Comparison of ENCODE assay signal across 8 mouse cellular contexts in the genomic region with DNA sequence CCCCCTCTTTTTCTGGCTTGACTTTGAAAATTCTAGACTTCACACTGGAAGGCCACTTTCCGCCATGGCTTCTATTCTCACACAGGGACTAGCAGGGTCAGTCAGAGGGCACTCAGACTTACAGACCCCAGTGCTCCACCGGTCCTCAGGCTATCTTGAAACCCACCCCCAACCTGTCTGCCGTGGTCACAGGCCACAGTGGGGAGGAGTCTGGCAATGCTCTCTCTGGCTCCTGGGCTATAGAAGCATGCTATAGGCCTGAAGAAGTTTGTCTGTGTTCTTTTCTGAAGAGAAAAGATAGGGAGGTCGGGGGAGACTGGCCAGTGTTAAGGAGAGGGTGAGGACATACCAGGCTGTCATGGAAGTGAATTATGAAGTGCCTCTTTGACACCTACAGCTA. TPM values are rescaled to one million over a fixed set of nuclear protein-coding genes. Genes with fewer than 3 reads are reported as not detected.
DNase-seq lines count a peak whose midpoint lies in the region; ATAC-seq and TF ChIP-seq lines count a peak whose summit lies in the region.

No protein-coding gene starts in this region.

- 31% methylated on average over 4 of the region's 4 CpGs for WGBS in kidney, embryonic 15.5 days
- 42% methylated on average over 4 of the region's 4 CpGs for WGBS in liver, embryonic 13.5 days (ENCODE audit: insufficient replicate concordance)
- 73% methylated on average over 4 of the region's 4 CpGs for WGBS in thymus, adult 2 months
- 63% methylated on average over 4 of the region's 4 CpGs for WGBS in cerebellum, adult 2 months

- peaks cover 12% of the 10 kb centered on the region for H3K36me3 ChIP-seq in kidney, embryonic 15.5 days
- H3K36me3 ChIP-seq in liver, embryonic 13.5 days: peaks cover 25% of the 10 kb centered on the region
- H3K36me3 ChIP-seq in thymus, adult 2 months (ENCODE audit: control insufficient read depth, insufficient read depth, low read length): no peaks in the 10 kb centered on the region

- no peak overlapping the region; the same call in 1 of the 2 replicates for H3K4me2 ChIP-seq in kidney, embryonic 15.5 days
- no peak overlapping the region for H3K4me2 ChIP-seq in liver, embryonic 13.5 days

- H3K27ac ChIP-seq in kidney, embryonic 15.5 days: peak overlapping the region; percentile 98
- peak overlapping the region; percentile 95; the same call in 1 of the 2 replicates for H3K27ac ChIP-seq in embryonic fibroblast, embryonic 13.5 days (ENCODE audit: insufficient read depth, low read length)
- peak overlapping the region; percentile 76 for H3K27ac ChIP-seq in liver, embryonic 13.5 days
- no peak overlapping the region for H3K27ac ChIP-seq in thymus, adult 2 months (ENCODE audit: control insufficient read depth, insufficient read depth, low read length)
- H3K27ac ChIP-seq in cerebellum, adult 2 months (ENCODE audit: insufficient read depth, low read length): no peak overlapping the region

- no peaks in the 10 kb centered on the region for H3K27me3 ChIP-seq in kidney, embryonic 15.5 days
- H3K27me3 ChIP-seq in liver, embryonic 13.5 days: no peaks in the 10 kb centered on the region
- H3K27me3 ChIP-seq in thymus, adult 2 months (ENCODE audit: control insufficient read depth, insufficient read depth, low read length): no peaks in the 10 kb centered on the region
- no peaks in the 10 kb centered on the region for H3K27me3 ChIP-seq in cerebellum, adult 2 months (ENCODE audit: control insufficient read depth, insufficient read depth, low read length)

- ATAC-seq in kidney, embryonic 15.5 days (replicated peaks; ENCODE audit: low FRiP score): no peak
- ATAC-seq in liver, embryonic 13.5 days (ENCODE audit: low read depth): no peak

- no peaks in the 10 kb centered on the region for H3K9me3 ChIP-seq in kidney, embryonic 15.5 days (replicated peaks)
- H3K9me3 ChIP-seq in liver, embryonic 13.5 days (replicated peaks): no peaks in the 10 kb centered on the region

- H3K9ac ChIP-seq in kidney, embryonic 15.5 days: no peak overlapping the region
- H3K9ac ChIP-seq in liver, embryonic 13.5 days: no peak overlapping the region

- no peak for TF ChIP-seq CTCF in embryonic fibroblast, embryonic 13.5 days (IDR thresholded peaks at IDR 0.05; ENCODE audit: borderline replicate concordance, insufficient read depth, low read length)
- no peak for TF ChIP-seq CTCF in thymus, adult 2 months (IDR thresholded peaks at IDR 0.05; ENCODE audit: borderline replicate concordance, control insufficient read depth, extremely low read depth, insufficient read depth, low read length, poor library complexity)
- no peak for TF ChIP-seq CTCF in cerebellum, adult 2 months (IDR thresholded peaks at IDR 0.05; ENCODE audit: borderline replicate concordance, insufficient read depth, low read depth, low read length)

- peaks cover 54% of the 10 kb centered on the region for H3K4me1 ChIP-seq in kidney, embryonic 15.5 days
- H3K4me1 ChIP-seq in embryonic fibroblast, embryonic 13.5 days (ENCODE audit: control insufficient read depth, insufficient read depth, low read length): peaks cover 27% of the 10 kb centered on the region
- H3K4me1 ChIP-seq in liver, embryonic 13.5 days (replicated peaks): peaks cover 34% of the 10 kb centered on the region
- peaks cover 13% of the 10 kb centered on the region for H3K4me1 ChIP-seq in thymus, adult 2 months (replicated peaks; ENCODE audit: control insufficient read depth, insufficient read depth, low read length)
- H3K4me1 ChIP-seq in cerebellum, adult 2 months (ENCODE audit: control insufficient read depth, insufficient read depth, low read length): no peaks in the 10 kb centered on the region

- DNase-seq in kidney, adult 8-10 months: no peak
- DNase-seq in embryo, embryonic 11 days: peak; percentile 42
- no peak for DNase-seq in liver, embryonic 13.5 days
- no peak for DNase-seq in thymus, adult 2 months
- no peak for DNase-seq in cerebellum, adult 2 months
- no peak for DNase-seq in left cerebral cortex, adult 18-20 months (ENCODE audit: low spot score in 2 of 2)

- no peak overlapping the region for H3K4me3 ChIP-seq in kidney, embryonic 15.5 days (replicated peaks)
- no peak overlapping the region for H3K4me3 ChIP-seq in embryonic fibroblast, embryonic 13.5 days (ENCODE audit: insufficient read depth, low read length)
- no peak overlapping the region for H3K4me3 ChIP-seq in liver, embryonic 13.5 days (replicated peaks)
- no peak overlapping the region for H3K4me3 ChIP-seq in thymus, adult 2 months (ENCODE audit: control insufficient read depth, insufficient read depth, low read length)
- no peak overlapping the region for H3K4me3 ChIP-seq in cerebellum, adult 2 months (replicated peaks; ENCODE audit: insufficient read depth, low read depth, low read length)

- TF ChIP-seq POLR2A in embryonic fibroblast, embryonic 13.5 days (IDR thresholded peaks at IDR 0.05; ENCODE audit: low read depth, low read length): no peak
- TF ChIP-seq POLR2A in thymus, adult 2 months (IDR thresholded peaks at IDR 0.05; ENCODE audit: control insufficient read depth, extremely low read depth, insufficient read depth, low read length, poor library complexity): no peak
- no peak for TF ChIP-seq POLR2A in cerebellum, adult 2 months (IDR thresholded peaks at IDR 0.05; ENCODE audit: borderline replicate concordance, insufficient read depth, low read length)

RNA-seq across cellular contexts. Expression of a gene that starts 39.9 kb away (rescaled TPM):
- polyA plus RNA-seq in kidney, embryonic 15.5 days (2015; fragmentation: Nextera tagmentation; extraction: Ambion mirVana): 320 and 348 TPM in 2 replicates
- polyA plus RNA-seq in embryonic fibroblast, embryonic 13.5 days (2011; ENCODE audit: insufficient read length, low read depth, missing spikeins): 323 and 406 TPM in 2 replicates
- polyA plus RNA-seq in liver, embryonic 13.5 days (2015; fragmentation: Nextera tagmentation; extraction: Ambion mirVana): 29.5 and 38.3 TPM in 2 replicates
- 148 and 157 TPM in 2 replicates for polyA plus RNA-seq in thymus, adult 2 months (2012; rRNA removed)
- polyA plus RNA-seq in cerebellum, adult 2 months (2012; rRNA removed): 110 and 115 TPM in 2 replicates
- total RNA-seq in left cerebral cortex, adult 18-20 months (2021): 100 to 1,000 TPM; 280 to 311 TPM

Comparison
In these comparisons a context has a peak if more than half of its experiments do, and no peak if none do; other contexts are left out.
1. H3K27ac ChIP-seq: peak in kidney, embryonic 15.5 days (single experiment), embryonic fibroblast, embryonic 13.5 days (single experiment) and liver, embryonic 13.5 days (single experiment); none in thymus, adult 2 months (single experiment) and cerebellum, adult 2 months (single experiment).